Mouse (Mus musculus) kidney, adult 2 months (tissue): ENCODE data around the gene Rbm19. TPM values are rescaled to one million over a fixed set of nuclear protein-coding genes. Genes with fewer than 3 reads are reported as not detected.

ENCODE experiments used
- DNase-seq: peaks from one replicate; pipeline ENCODE4 v3.0.0; 2021
- H3K27ac ChIP-seq: fragments of 200-500 bp; 2 replicates; pipeline ENCODE4 v1.5.1; 2012; ENCODE audit warnings: low read depth, low read length, control low read depth, inconsistent platforms; ENCODE audit not compliant: insufficient read depth
- H3K27me3 ChIP-seq: fragments of 200-500 bp; replicated peaks from 2 replicates; pipeline ENCODE4 v1.6.1; 2012; ENCODE audit warnings: mild to moderate bottlenecking, moderate library complexity, low read length, inconsistent platforms; ENCODE audit not compliant: control insufficient read depth, insufficient read depth
- H3K36me3 ChIP-seq: fragments of 200-500 bp; 2 replicates; pipeline ENCODE4 v1.6.1; 2012; ENCODE audit warnings: mild to moderate bottlenecking, moderate library complexity, low read length, inconsistent platforms; ENCODE audit not compliant: control insufficient read depth, insufficient read depth
- H3K4me1 ChIP-seq: fragments of 200-500 bp; 2 replicates; pipeline ENCODE4 v1.6.1; 2011; ENCODE audit warnings: low read length; ENCODE audit not compliant: control insufficient read depth, insufficient read depth
- H3K4me3 ChIP-seq: fragments of 200-500 bp; 2 replicates; pipeline ENCODE4 v1.5.1; 2011; ENCODE audit warnings: mild to moderate bottlenecking, low read depth, low read length, control low read depth; ENCODE audit not compliant: insufficient read depth
- CTCF ChIP-seq: fragments of 200-500 bp; conservative IDR thresholded peaks from 2 replicates; pipeline ENCODE4 v1.5.1; 2011; ENCODE audit warnings: low read depth, mild to moderate bottlenecking, control low read depth, low read length, moderate library complexity, mixed read lengths; ENCODE audit not compliant: insufficient read depth, insufficient read length
- POLR2A ChIP-seq: fragments of 200-500 bp; IDR thresholded peaks from one replicate; pipeline ENCODE4 v1.6.1; 2011; ENCODE audit warnings: low read depth, low read length, control low read depth
- WGBS: fragments of 180-500 bp; shearing (Covaris S2); methylation state at CpG from one replicate; pipeline ENCODE4 v1.1.7; 2018; 5-methylcytosine and 5-hydroxymethylcytosine counted together
- polyA plus RNA-seq: library from polyadenylated mRNA; depleted of rRNA; stranded (reverse); fragments of >200 nt; gene quantifications from 2 replicates; pipeline ENCODE4 v1.2.3, GENCODE M21; 2012

Rbm19 gene
- polyA plus RNA-seq, 1 experiment, result 12.1 TPM

- no peaks in the 10 kb centered on the region for H3K4me1 ChIP-seq
- H3K36me3 ChIP-seq, result no peaks in the 10 kb centered on the region
- no peak overlapping the region for H3K4me3 ChIP-seq
- 56% methylated on average over 7 of the region's 7 CpGs for WGBS
- no peaks in the 10 kb centered on the region for H3K27me3 ChIP-seq
- DNase-seq, result no peak
- H3K27ac ChIP-seq, result no peak overlapping the region
- no peak for TF ChIP-seq POLR2A
- TF ChIP-seq CTCF, result no peak
Measured at GRCm38 (mm10) chr5:120183790-120184189, 67.5 kb downstream of the Rbm19 start.

GRCm38 (mm10) chr5:120185949-120186348 lies 69.7 kb downstream of the Rbm19 start:
- TF ChIP-seq CTCF, result no peak
- no peak for TF ChIP-seq POLR2A
- 92% methylated on average over 10 of the region's 10 CpGs for WGBS

GRCm38 (mm10) chr5:120188541-120188940 lies 72.3 kb downstream of the Rbm19 start:
- WGBS, result 86% methylated on average over 7 of the region's 7 CpGs
- Histone ChIP-seq H3K27ac (no peak overlapping the region), H3K4me3 (no peak overlapping the region), H3K36me3 (no peaks in the 10 kb centered on the region), H3K27me3 (no peaks in the 10 kb centered on the region), H3K4me1 (no peaks in the 10 kb centered on the region)
- DNase-seq, result no peak
- TF ChIP-seq POLR2A, result no peak
- no peak for TF ChIP-seq CTCF

More at GRCm38 (mm10) chr5:120185949-120186348, 69.7 kb downstream of the Rbm19 start:
- no peaks in the 10 kb centered on the region for H3K36me3 ChIP-seq
- no peaks in the 10 kb centered on the region for H3K27me3 ChIP-seq
- no peak overlapping the region for H3K27ac ChIP-seq
- no peaks in the 10 kb centered on the region for H3K4me1 ChIP-seq
- DNase-seq, result no peak
- no peak overlapping the region for H3K4me3 ChIP-seq

- Histone ChIP-seq H3K4me1 (no peaks in the 10 kb centered on the region), H3K36me3 (no peaks in the 10 kb centered on the region), H3K27ac (no peak overlapping the region), H3K4me3 (no peak overlapping the region), H3K27me3 (no peaks in the 10 kb centered on the region)
- TF ChIP-seq CTCF (no peak), POLR2A (no peak)
- no peak for DNase-seq
- WGBS, result 93% methylated on average over 14 of the region's 14 CpGs
Measured at GRCm38 (mm10) chr5:120190001-120190582, 73.8 kb downstream of the Rbm19 start.

DNA sequence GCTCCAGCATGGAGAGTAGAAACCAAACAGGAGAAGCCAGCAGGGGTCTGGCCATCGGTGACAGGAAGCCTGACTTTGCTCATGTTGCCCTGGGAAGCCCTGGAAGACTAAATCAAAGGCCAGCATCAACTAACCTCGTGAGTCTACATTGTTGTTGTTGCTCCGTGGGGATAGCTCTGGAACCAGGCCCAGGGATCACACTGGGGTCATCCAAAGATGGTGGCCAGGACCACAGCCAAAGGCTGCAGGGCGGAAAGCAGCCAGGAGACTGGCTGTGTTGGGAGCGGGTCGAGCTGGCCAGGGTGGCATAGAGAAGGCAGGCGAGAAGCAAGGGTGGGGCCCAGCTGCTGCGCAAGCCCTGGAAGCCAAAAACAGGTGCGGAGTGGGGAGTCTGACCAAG lies 75.4 kb downstream of the Rbm19 start:
- H3K4me3 ChIP-seq, result no peak overlapping the region
- H3K36me3 ChIP-seq, result no peaks in the 10 kb centered on the region
- H3K27me3 ChIP-seq, result no peaks in the 10 kb centered on the region
- 75% methylated on average over 9 of the region's 9 CpGs for WGBS
- DNase-seq, result no peak
- H3K4me1 ChIP-seq, result no peaks in the 10 kb centered on the region
- H3K27ac ChIP-seq, result no peak overlapping the region
- TF ChIP-seq POLR2A (no peak), CTCF (no peak)

DNA sequence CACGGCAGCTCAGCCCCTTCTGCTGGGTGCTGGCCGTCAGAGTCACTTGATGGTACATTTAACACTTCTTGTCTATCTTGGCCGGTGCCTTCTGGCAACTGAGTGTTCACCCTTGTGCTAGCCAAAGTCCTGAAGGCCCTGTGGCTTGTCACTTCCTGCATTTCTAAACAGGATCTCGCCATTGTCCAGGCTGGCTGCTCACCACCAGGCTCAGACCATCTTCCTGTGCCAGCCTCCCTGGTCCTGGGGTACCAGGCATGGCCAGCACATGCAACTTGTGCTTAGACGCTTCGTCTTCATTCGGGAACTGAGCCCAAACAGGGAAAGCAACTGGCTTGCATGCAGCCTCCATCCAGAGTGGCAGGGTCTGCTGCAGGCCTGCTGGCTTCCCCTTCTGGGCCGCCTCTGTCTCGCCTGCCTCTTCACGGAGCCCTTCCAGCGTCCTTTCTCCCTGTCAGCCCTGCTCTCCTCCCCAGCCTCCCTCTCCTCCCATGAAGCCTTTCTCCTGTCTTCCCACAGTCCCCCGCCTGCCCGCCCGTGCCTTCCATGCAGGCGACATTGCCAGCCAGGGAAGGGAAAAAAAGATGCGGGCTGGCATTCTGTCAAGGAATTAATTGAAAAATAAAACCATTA lies 78.2 kb downstream of the Rbm19 start:
- no peak overlapping the region for H3K4me3 ChIP-seq
- whole genome bisulfite sequencing, result 69% methylated on average over 16 of the region's 16 CpGs
- no peak for DNase-seq
- H3K27me3 ChIP-seq, result no peaks in the 10 kb centered on the region
- H3K4me1 ChIP-seq, result no peaks in the 10 kb centered on the region
- no peak overlapping the region for H3K27ac ChIP-seq
- H3K36me3 ChIP-seq, result no peaks in the 10 kb centered on the region
- TF ChIP-seq CTCF (no peak), POLR2A (no peak)

DNA sequence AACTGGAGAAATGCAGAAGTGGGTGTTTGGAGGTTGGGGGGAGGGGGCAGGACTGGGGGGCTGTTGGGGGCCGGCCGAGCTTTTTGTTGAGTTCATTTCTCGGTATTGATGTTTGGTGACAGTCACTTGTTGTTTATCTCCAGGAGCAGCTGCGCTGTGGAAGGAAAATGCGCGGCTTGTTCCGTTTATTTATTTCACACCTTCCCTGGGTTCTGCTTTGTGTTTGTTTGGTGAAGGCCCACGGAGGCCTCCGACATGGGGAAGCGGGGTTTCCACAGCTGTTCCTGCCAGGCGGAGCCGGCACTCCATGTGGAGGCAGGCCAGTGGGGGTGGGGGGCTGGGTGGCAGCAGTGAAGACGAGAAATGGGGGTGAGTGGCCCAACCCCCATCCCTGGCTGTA lies 78.7 kb downstream of the Rbm19 start:
- H3K4me3 ChIP-seq, result no peak overlapping the region
- no peaks in the 10 kb centered on the region for H3K27me3 ChIP-seq
- no peak for DNase-seq
- H3K36me3 ChIP-seq, result no peaks in the 10 kb centered on the region
- 75% methylated on average over 13 of the region's 13 CpGs for WGBS
- H3K27ac ChIP-seq, result no peak overlapping the region
- TF ChIP-seq CTCF (no peak), POLR2A (no peak)
- no peaks in the 10 kb centered on the region for H3K4me1 ChIP-seq
